Mouse (Mus musculus): ENCODE results near the gene Arrb1. TPM values are rescaled to one million over a fixed set of nuclear protein-coding genes. Genes with fewer than 3 reads are reported as not detected.

Gene Arrb1
- polyA plus RNA-seq, 1 experiment from 2014 or later, result 13.1 TPM

DNA sequence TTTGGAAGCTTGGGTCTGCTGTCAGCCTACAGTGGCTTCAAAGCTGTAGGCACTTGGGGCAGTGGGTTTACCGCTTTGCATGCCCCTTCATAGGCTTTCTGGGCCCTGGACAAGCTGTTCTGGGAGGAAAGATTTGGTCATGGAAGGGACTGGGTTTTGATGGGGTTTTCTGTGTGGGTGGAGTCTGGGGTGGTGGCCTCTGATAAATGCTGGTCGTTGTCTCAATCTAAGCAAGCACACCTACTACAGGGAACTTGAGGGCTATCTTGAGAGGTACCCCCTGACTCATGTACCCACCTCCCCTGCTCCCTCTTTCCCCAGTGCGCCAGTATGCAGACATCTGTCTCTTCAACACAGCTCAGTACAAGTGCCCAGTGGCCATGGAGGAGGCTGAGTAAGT, 57.4 kb downstream of the Arrb1 start:
- peak; percentile 83 for DNase-seq (ENCODE audit: low spot score)
- WGBS, result 74% methylated on average over 3 of the region's 3 CpGs
- Histone ChIP-seq H3K9me3 (no peaks in the 10 kb centered on the region), H3K4me1 (peaks cover 17% of the 10 kb centered on the region), H3K27me3 (ENCODE audit: insufficient read depth, poor library complexity, severe bottlenecking) (no peaks in the 10 kb centered on the region), H3K4me3 (no peak overlapping the region), H3K36me3 (peaks cover 71% of the 10 kb centered on the region), H3K27ac (peak overlapping the region; percentile 57; the same call in 1 of the 2 replicates)

DNA sequence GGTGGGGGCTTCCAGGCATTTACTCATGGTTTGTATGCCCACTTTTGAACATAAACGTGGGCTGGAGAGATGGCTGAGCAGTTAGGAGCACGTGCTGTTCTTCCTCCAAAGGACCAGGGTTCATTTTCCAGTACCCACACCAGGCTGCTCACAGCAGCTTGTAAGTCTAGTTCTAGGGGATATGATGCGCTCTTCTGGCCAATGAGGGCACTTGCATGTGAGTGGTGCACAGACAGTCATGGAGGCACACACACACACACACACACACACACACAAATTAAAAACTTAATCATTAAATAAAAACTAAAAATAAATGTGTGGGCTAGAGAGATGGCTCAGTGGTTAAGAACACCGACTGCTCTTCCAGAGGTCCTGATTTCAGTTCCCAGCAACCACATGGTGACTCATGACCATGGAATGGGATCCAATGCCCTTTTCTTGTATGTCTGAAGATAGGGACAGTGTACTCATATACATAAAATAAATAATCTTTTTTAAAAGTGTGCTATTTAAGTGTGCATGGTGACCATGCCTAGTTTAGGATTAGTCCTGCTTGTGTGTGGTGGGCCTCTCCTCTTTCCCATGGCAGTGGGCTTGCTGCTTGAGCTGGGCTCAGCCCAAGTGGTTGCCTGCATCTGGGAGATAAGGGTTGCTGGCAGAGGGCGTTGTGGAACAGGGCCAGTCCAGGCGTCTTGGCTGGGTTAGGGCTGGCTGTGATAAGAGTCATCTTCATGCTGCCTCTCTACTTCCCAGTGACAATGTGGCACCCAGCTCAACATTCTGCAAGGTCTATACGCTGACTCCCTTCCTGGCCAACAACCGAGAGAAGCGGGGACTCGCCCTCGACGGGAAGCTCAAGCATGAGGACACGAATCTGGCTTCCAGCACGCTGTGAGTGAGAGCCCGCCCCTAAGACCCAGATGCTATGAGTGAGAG, 58.9 kb downstream of the Arrb1 start:
- H3K27ac ChIP-seq, result peak overlapping the region; percentile 72; the same call in 1 of the 2 replicates
- no peaks in the 10 kb centered on the region for H3K27me3 ChIP-seq (ENCODE audit: insufficient read depth, poor library complexity, severe bottlenecking)
- H3K4me3 ChIP-seq, result peak overlapping the region; percentile 34
- WGBS, result 80% methylated on average over 15 of the region's 15 CpGs
- no peaks in the 10 kb centered on the region for H3K9me3 ChIP-seq
- H3K36me3 ChIP-seq, result peaks cover 69% of the 10 kb centered on the region
- peak; percentile 95 for DNase-seq (ENCODE audit: low spot score)
- peaks cover 12% of the 10 kb centered on the region; the same call in 1 of the 2 replicates for H3K4me1 ChIP-seq

DNA sequence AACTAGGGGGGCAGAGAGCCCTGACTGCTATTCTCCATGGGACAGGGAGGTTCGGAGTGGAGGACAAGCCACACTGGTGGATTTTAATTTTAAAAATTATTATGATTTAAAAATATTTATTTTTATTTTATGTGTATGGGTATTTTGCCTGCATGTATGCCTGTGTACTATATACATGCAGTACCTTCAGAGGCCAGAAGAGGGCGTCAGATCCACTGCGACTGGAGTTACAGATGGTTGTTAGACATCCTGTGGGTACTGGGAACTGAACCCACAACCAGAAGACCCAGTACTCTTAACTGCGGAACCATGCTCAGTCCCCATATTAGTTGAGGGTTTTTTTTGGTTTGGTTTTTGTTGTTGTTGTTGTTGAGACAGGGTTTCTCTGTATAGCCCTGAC, 63.5 kb downstream of the Arrb1 start:
- Histone ChIP-seq H3K4me1 (0 out of 2 replicates have a peak, but pooled peaks cover 8% of the 10 kb centered on the region), H3K4me3 (no peak overlapping the region), H3K27me3 (ENCODE audit: insufficient read depth, poor library complexity, severe bottlenecking) (no peaks in the 10 kb centered on the region), H3K36me3 (peaks cover 76% of the 10 kb centered on the region), H3K27ac (no peak overlapping the region), H3K9me3 (no peaks in the 10 kb centered on the region)
- WGBS, result 72% methylated on average over 4 of the region's 4 CpGs
- no peak for DNase-seq (ENCODE audit: low spot score)

DNA sequence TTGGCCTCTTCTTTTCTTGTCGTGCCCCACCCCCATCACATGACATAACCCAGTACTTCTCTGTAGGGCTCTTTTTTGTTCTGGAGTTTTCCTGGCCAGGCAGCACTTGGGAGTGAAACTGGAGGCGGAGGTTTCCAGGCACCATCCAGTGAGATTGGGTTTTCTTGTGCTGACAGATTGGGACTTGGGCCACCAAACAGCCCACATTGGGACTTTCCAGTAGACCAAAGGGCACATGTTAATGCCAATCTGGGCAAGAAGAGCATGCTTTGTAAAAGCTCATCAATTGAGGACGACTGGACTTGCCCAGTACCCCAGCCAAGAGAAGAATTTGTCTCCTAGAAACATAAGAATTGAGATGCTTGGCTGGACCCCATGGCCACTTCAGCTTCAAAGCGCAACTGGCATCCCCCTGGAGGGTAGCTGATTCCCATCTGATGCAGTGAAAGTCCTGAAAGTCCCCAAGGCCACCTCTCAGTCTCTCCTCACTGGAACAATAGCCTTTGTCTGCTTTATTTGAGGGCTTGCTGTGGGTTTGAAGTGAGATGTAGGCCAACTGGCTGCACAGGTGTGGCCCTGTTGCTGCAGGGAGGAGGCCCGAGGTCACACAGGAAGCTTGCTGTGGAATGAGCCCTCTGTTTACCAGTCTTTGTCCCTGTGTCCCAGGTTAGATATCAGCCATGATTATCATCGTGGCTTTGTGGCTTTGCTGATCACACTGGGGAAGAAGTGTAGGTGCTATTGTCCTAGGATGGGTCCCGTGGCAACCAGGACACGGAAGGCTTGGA, 68.8 kb downstream of the Arrb1 start:
- H3K36me3 ChIP-seq, result peaks cover 32% of the 10 kb centered on the region
- no peaks in the 10 kb centered on the region for H3K9me3 ChIP-seq
- no peak overlapping the region for H3K27ac ChIP-seq
- H3K4me3 ChIP-seq, result no peak overlapping the region
- H3K27me3 ChIP-seq (ENCODE audit: insufficient read depth, poor library complexity, severe bottlenecking), result no peaks in the 10 kb centered on the region
- WGBS, result 85% methylated on average over 8 of the region's 8 CpGs
- no peak for DNase-seq (ENCODE audit: low spot score)
- no peaks in the 10 kb centered on the region for H3K4me1 ChIP-seq

DNA sequence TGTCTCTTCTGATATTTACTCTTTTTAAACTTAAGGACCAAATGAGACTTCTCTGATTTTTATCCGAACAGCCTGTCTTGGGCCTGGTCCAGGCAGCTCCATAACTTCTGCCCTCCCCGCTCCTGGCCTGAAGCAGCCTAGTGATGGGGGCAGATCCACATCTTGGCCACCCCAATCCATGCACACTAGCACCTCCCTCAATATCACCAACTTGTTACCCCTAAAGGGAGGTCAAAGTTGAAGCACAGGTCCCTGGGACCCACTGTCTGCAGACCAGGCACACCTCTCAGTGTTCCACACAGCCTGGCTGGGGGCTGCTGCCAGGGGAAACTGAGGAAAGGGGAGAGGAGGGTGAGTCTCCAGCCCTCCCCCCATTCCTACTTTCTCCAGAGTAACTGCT, 69.8 kb downstream of the Arrb1 start:
- WGBS, result 90% methylated on average over 2 of the region's 2 CpGs
- no peak overlapping the region for H3K27ac ChIP-seq

DNA sequence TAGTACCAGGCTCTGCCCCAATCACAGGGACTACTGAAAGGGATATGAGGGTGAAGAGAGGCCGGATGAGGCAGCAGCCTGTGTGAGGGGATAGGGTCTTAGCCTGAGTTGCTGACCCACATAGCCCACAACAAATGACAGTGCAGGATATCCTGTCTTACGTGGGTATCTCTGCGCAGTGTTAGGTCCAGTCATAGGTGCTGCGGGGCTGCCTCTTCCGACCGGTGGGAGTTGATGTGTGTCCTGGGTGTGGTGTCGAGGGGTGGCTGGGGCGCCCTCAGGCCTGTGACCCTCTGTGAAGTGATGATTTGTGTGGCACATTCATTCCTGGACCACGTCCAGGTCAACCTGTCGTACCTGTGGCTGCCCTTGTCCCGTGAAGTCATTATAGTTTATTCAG, 71.0 kb downstream of the Arrb1 start:
- H3K27me3 ChIP-seq (ENCODE audit: insufficient read depth, poor library complexity, severe bottlenecking), result no peaks in the 10 kb centered on the region
- H3K9me3 ChIP-seq, result no peaks in the 10 kb centered on the region
- H3K27ac ChIP-seq, result no peak overlapping the region
- H3K4me3 ChIP-seq, result no peak overlapping the region
- peaks cover 15% of the 10 kb centered on the region for H3K36me3 ChIP-seq
- no peak for DNase-seq (ENCODE audit: low spot score)
- H3K4me1 ChIP-seq, result no peaks in the 10 kb centered on the region
- WGBS, result 91% methylated on average over 11 of the region's 11 CpGs

More for the DNA sequence above, 69.8 kb downstream of the Arrb1 start:
- Histone ChIP-seq H3K4me3 (no peak overlapping the region), H3K27me3 (ENCODE audit: insufficient read depth, poor library complexity, severe bottlenecking) (no peaks in the 10 kb centered on the region), H3K36me3 (peaks cover 27% of the 10 kb centered on the region), H3K9me3 (no peaks in the 10 kb centered on the region), H3K4me1 (no peaks in the 10 kb centered on the region)
- DNase-seq (ENCODE audit: low spot score), result no peak

DNA sequence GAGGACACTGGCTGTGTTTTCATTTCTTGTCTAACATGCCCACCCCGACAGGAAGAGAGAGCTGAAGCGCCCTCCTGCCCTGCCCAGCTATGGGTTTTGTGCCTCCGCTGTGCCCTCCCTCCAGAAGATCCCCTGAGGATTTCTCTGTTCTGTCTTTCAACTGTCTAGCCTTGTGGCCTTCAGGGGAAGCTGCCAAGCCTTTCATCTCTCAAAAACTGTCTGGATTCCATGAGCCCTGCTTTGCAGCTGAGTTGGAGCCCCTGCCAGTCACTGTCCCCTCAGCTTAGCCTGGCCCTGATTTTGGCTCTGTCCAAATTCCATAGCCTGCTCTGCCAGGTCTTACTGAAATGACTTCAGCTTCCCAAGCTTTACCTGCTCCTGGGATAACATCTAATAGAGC, 71.5 kb downstream of the Arrb1 start:
- H3K27ac ChIP-seq, result no peak overlapping the region
- no peaks in the 10 kb centered on the region for H3K4me1 ChIP-seq
- H3K9me3 ChIP-seq, result no peaks in the 10 kb centered on the region
- no peak for DNase-seq (ENCODE audit: low spot score)
- 78% methylated on average over 3 of the region's 3 CpGs for WGBS
- no peak overlapping the region for H3K4me3 ChIP-seq
- H3K36me3 ChIP-seq, result peaks cover 11% of the 10 kb centered on the region
- no peaks in the 10 kb centered on the region for H3K27me3 ChIP-seq (ENCODE audit: insufficient read depth, poor library complexity, severe bottlenecking)

DNA sequence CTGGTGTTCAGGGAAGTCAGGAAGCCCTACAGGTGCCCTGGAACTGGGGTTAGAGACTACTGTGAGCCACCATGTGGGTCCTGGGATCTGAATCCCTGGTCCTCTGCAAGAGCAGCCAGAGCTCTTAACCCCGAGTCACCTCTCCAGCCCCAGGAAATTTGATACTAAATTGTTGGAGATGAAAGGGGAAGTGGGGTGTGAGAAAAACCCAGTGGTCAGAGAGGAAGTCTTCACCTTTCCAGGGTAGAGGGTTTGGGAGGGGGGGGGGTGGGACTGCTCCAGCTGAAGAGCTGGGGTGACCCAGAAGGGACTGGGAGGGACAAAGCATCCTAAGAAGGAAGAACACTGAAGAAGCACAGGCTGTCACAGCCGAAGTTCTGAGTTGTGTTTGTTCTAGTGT, 72.4 kb downstream of the Arrb1 start:
- 64% methylated on average over 2 of the region's 2 CpGs for WGBS
- H3K27ac ChIP-seq, result no peak overlapping the region
- no peak for DNase-seq (ENCODE audit: low spot score)
- H3K4me3 ChIP-seq, result no peak overlapping the region
- H3K27me3 ChIP-seq (ENCODE audit: insufficient read depth, poor library complexity, severe bottlenecking), result no peaks in the 10 kb centered on the region
- H3K36me3 ChIP-seq, result peaks cover 6% of the 10 kb centered on the region
- H3K9me3 ChIP-seq, result no peaks in the 10 kb centered on the region
- H3K4me1 ChIP-seq, result no peaks in the 10 kb centered on the region

DNA sequence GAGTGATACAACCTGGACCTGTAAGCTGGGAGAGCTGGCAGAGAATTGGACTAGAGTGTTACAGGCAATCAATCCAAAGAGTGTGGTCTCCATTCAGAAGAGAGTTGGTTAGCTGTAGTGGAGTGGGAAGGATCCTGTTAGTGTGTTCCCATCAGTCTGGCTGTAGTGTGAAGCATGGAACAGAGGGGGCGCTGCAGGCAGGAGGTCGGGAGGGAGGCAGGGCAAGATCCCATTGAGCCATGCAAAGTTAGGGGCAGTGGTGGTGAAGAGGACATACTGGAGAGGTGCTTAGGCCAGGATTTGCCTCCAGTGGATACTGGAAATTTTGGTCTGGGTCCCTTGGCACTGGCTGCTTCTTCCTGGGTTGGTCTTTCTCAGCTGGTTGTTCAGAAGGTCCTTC, 83.0 kb downstream of the Arrb1 start:
- Histone ChIP-seq H3K27ac (no peak overlapping the region), H3K9me3 (no peaks in the 10 kb centered on the region), H3K27me3 (ENCODE audit: insufficient read depth, poor library complexity, severe bottlenecking) (peaks cover 45% of the 10 kb centered on the region), H3K36me3 (no peaks in the 10 kb centered on the region), H3K4me3 (no peak overlapping the region), H3K4me1 (no peaks in the 10 kb centered on the region)
- WGBS, result 55% methylated on average over 2 of the region's 2 CpGs
- no peak for DNase-seq (ENCODE audit: low spot score)

DNA sequence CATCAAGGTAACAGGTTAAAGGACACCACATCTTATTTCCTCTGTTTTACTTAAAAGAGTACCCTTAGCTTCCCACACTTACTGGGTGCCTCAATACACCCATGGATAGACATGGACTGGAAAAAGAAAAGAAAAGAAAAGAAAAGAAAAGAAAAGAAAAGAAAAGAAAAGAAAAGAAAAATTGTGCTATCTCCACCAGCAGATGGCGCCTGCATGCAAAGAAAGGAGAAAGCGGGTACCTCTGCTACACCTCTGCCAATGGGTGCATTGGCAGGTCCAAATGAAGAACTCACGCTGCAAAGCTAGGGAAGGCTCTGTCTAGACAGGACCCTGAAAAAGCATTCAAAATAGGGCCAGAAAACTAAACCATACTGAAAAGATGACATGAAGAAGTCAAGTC, 83.6 kb downstream of the Arrb1 start:
- DNase-seq (ENCODE audit: low spot score), result no peak
- peaks cover 51% of the 10 kb centered on the region for H3K27me3 ChIP-seq (ENCODE audit: insufficient read depth, poor library complexity, severe bottlenecking)
- H3K9me3 ChIP-seq, result no peaks in the 10 kb centered on the region
- 6% methylated on average over 3 of the region's 3 CpGs for WGBS
- no peaks in the 10 kb centered on the region for H3K4me1 ChIP-seq
- H3K4me3 ChIP-seq, result no peak overlapping the region
- no peak overlapping the region for H3K27ac ChIP-seq
- H3K36me3 ChIP-seq, result no peaks in the 10 kb centered on the region

DNA sequence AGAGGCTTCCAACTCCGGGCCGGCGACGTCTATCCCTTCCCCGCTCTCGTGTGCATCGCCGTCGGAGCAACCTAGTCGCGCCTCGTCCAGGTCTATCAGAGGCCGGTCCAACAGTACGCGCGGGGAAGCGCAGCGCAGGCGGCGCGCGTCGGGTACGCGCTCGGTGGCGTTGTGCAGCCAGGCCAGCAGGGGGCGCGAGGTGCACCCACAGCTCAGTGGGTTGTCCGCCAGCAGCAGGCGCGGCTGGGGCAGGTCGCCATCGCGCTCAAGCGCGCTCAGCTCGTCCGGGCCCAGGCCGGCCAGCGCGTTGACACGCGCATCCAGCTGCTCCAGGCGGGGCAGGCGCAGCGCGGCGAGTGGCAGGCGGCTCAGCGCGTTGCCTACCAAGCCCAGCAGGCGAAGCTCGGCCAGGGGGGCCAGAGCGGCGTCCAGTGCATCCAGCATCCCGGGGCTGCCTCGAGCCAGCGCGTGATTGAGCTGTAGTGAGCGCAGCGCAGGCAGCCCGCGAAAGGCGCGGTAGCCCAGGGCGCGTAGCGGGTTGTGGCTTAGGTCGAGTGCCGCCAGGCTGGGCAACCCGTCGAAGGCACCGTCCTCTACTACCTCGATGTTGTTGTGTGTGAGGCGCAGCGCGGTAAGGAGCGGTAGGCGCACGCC, 90.6 kb downstream of the Arrb1 start:
- peak overlapping the region; percentile 68 for H3K4me3 ChIP-seq
- peak overlapping the region; percentile 52; the same call in 1 of the 2 replicates for H3K27ac ChIP-seq
- H3K36me3 ChIP-seq, result no peaks in the 10 kb centered on the region
- WGBS, result under 1% methylated on average over 81 of the region's 81 CpGs
- H3K27me3 ChIP-seq (ENCODE audit: insufficient read depth, poor library complexity, severe bottlenecking), result peaks cover 100% of the 10 kb centered on the region
- peaks cover 23% of the 10 kb centered on the region for H3K4me1 ChIP-seq
- peak; percentile 88 for DNase-seq (ENCODE audit: low spot score)
- no peaks in the 10 kb centered on the region for H3K9me3 ChIP-seq

DNA sequence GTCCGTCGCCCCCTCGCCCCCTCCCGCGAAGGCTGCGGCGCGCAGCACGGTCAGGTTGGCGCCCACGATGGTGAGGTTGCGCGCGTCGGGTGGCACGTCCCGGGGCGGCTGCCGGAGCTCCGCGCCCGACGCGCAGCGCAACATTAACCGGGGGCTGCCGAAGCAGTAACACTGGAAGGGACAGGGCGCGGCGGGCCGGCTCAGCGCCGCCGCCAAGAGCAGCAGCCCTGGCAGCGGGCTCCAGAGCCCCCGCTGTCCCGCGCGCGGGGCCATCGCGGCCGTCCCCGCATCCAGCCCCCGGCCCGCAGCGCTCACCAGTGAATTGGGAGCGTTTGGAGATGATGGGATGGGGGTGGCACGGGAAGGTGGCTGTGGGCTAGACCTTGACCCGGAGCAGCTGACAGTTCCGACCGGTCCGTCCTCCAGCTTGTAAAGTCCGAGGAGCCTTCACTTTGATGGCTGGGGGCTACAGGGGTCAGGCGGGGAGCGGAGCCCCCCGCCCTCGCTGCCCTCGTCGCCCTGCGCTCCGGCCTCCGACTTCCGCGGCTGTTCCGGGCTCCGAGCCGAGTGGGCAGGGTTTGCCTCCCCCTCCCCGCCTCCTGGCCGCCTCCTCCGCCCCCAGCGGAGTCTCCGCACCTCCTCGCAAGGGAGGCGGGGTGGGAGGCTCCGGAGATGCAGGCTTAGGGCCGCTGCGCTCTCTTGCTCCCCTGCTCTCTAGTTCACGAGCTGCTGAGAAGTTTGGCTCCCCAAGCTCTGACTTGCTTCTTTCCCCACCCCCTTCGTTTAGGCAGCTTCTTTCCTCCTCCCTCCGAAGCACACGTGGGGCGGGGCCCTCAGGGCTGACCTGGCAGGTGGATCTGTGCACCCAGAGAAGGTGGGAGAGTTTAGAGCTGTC, 91.4 kb downstream of the Arrb1 start, which contains the start of gene Tpbgl:
Tpbgl (minus strand) TSS at position 728 of the 895 bp plus-strand sequence.
- Histone ChIP-seq H3K27ac (peak within 1 kb of the TSS; percentile 52; the same call in 1 of the 2 replicates), H3K4me1 (peaks cover 23% of the 10 kb centered on the region), H3K9me3 (no peaks in the 10 kb centered on the region), H3K4me3 (peak within 1 kb of the TSS; percentile 68), H3K27me3 (ENCODE audit: insufficient read depth, poor library complexity, severe bottlenecking) (peaks cover 100% of the 10 kb centered on the region), H3K36me3 (no peaks in the 10 kb centered on the region)
- no peak for DNase-seq (ENCODE audit: low spot score)
- under 1% methylated on average over 83 of the region's 83 CpGs for WGBS

Data from heart, embryonic 10.5 days (tissue).